In genomic region chr10:5871081-5871480, GRCm38 (mm10) we compare ENCODE assay signal across 28 mouse cellular contexts. TPM values are rescaled to one million over a fixed set of nuclear protein-coding genes. Genes with fewer than 3 reads are reported as not detected.
"Had no signal": no experiment of that assay in that cellular context is flagged by ENCODE, and none has a peak within 500 bp of the region (broad histone marks: within the 10 kb centered on the region; RNA-seq: fewer than 3 reads in every experiment).

No protein-coding gene starts in this region.

- H3K4me2 ChIP-seq: forebrain, embryonic 15.5 days; heart, embryonic 12.5 days; hindbrain, embryonic 12.5 days; hindbrain, embryonic 14.5 days; kidney, embryonic 15.5 days; limb, embryonic 12.5 days; limb, embryonic 15.5 days had no signal

- H3K36me3 ChIP-seq: forebrain, embryonic 15.5 days; heart, embryonic 10.5 days; heart, embryonic 12.5 days; hindbrain, embryonic 10.5 days; hindbrain, embryonic 12.5 days; kidney, embryonic 15.5 days; limb, embryonic 12.5 days; limb, embryonic 15.5 days had no signal

- H3K9me3 ChIP-seq: forebrain, embryonic 15.5 days; heart, embryonic 10.5 days; heart, embryonic 12.5 days; hindbrain, embryonic 10.5 days; hindbrain, embryonic 12.5 days; kidney, embryonic 15.5 days; limb, embryonic 12.5 days; limb, embryonic 15.5 days had no signal

- DNase-seq: forebrain, postnatal 0 days; gastrocnemius, adult 2 months; gastrocnemius, postnatal 10 days; gastrocnemius, postnatal 25 days; heart, adult 18-20 months; heart, postnatal 10 days; heart, postnatal 4 days; kidney, adult 18-20 months; kidney, adult 9 months; kidney, postnatal 14 days; kidney, postnatal 36 days; layer of hippocampus, adult 9-11 months; layer of hippocampus, postnatal 36 days; left cerebral cortex, postnatal 4 days had no signal

- H3K9ac ChIP-seq: forebrain, embryonic 15.5 days; forebrain, postnatal 0 days; heart, embryonic 12.5 days; hindbrain, embryonic 12.5 days; hindbrain, embryonic 14.5 days; kidney, embryonic 15.5 days; limb, embryonic 12.5 days; limb, embryonic 15.5 days had no signal

- H3K4me1 ChIP-seq: heart, embryonic 10.5 days; heart, embryonic 12.5 days; hindbrain, embryonic 10.5 days; hindbrain, embryonic 12.5 days; kidney, embryonic 15.5 days; limb, embryonic 12.5 days had no signal

- ATAC-seq: forebrain, embryonic 15.5 days; forebrain, postnatal 0 days; hindbrain, embryonic 16.5 days; inflammation-experienced regulatory T-cells, adult 6 months; intestine, postnatal 0 days had no signal

- H3K27ac ChIP-seq: forebrain, embryonic 15.5 days; gastrocnemius, adult 2 months; heart, embryonic 10.5 days; hindbrain, embryonic 10.5 days; hindbrain, embryonic 12.5 days; hindbrain, embryonic 14.5 days; kidney, embryonic 15.5 days; kidney, postnatal 0 days; limb, embryonic 12.5 days; limb, embryonic 15.5 days had no signal

- H3K27me3 ChIP-seq: forebrain, embryonic 15.5 days; heart, embryonic 12.5 days; hindbrain, embryonic 12.5 days; kidney, embryonic 15.5 days; limb, embryonic 12.5 days; limb, embryonic 15.5 days had no signal

- H3K4me3 ChIP-seq: forebrain, embryonic 15.5 days; gastrocnemius, adult 2 months; heart, embryonic 10.5 days; heart, embryonic 12.5 days; hindbrain, embryonic 10.5 days; hindbrain, embryonic 12.5 days; kidney, embryonic 15.5 days; limb, embryonic 12.5 days; limb, embryonic 15.5 days had no signal

RNA-seq across cellular contexts. Expression of gene Rgs17, which starts 51.1 kb away (rescaled TPM):
- polyA plus RNA-seq: inflammation-experienced regulatory T-cells, adult 6 months; liver, adult 2 months had no signal
